Mouse (Mus musculus) stomach, embryonic 14.5 days (tissue): ENCODE measurements around the gene Pbx1. TPM values are rescaled to one million over a fixed set of nuclear protein-coding genes. Genes with fewer than 3 reads are reported as not detected.

ENCODE experiments used
- ATAC-seq: fragments of 200-750 bp; cut with Nextera tagmentation; 2 replicates; pipeline ENCODE4 v1.8.0; 2017; ENCODE audit warnings: low read depth, moderate TSS enrichment; ENCODE audit not compliant: insufficient number of reproducible peaks, insufficient read depth, low FRiP score
- H3K27ac ChIP-seq: fragments of 300-500 bp; sonication (generic); 2 replicates; pipeline ENCODE4 v1.5.1; 2014; ENCODE audit warnings: mild to moderate bottlenecking, low read length, moderate library complexity, mixed read lengths
- H3K27me3 ChIP-seq: fragments of 300-500 bp; sonication (generic); 2 replicates; pipeline ENCODE4 v1.6.1; 2014; ENCODE audit warnings: low read length, control low read depth, mixed read lengths; ENCODE audit not compliant: control insufficient read depth, insufficient read depth
- H3K36me3 ChIP-seq: fragments of 300-500 bp; sonication (generic); 2 replicates; pipeline ENCODE4 v1.6.1; 2014; ENCODE audit warnings: mild to moderate bottlenecking, control low read depth, low read length, moderate library complexity, mixed read lengths; ENCODE audit not compliant: control insufficient read depth, insufficient read depth
- H3K4me1 ChIP-seq: fragments of 300-500 bp; sonication (generic); 2 replicates; pipeline ENCODE4 v1.6.1; 2014; ENCODE audit warnings: low read length, control low read depth, mixed read lengths; ENCODE audit not compliant: control insufficient read depth, insufficient read depth
- H3K4me2 ChIP-seq: fragments of 300-500 bp; sonication (generic); replicated peaks from 2 replicates; pipeline ENCODE4 v1.6.1; 2014; ENCODE audit warnings: low read depth, low read length, control low read depth
- H3K4me3 ChIP-seq: fragments of 300-500 bp; sonication (generic); 2 replicates; pipeline ENCODE4 v1.5.1; 2014; ENCODE audit warnings: low read depth, low read length, control low read depth
- H3K9ac ChIP-seq: fragments of 300-500 bp; sonication (generic); replicated peaks from 2 replicates; pipeline ENCODE4 v1.6.1; 2014; ENCODE audit warnings: low read depth, mild to moderate bottlenecking, control low read depth, low read length, moderate library complexity, mixed read lengths
- H3K9me3 ChIP-seq: fragments of 300-500 bp; sonication (generic); 2 replicates; pipeline ENCODE4 v1.6.1; 2016; ENCODE audit warnings: low read depth, low read length, control low read depth; ENCODE audit not compliant: control insufficient read depth
- WGBS: fragments of 180-500 bp; shearing (Covaris S2); extraction: QIAGEN DNeasy Blood & Tissue Kit; methylation state at CpG from one replicate; pipeline ENCODE4 v1.1.7; 2014; 5-methylcytosine and 5-hydroxymethylcytosine counted together
- polyA plus RNA-seq: library from polyadenylated mRNA; unstranded; fragments of >200 nt; fragmentation: Nextera tagmentation; extraction: Ambion mirVana; gene quantifications from 2 replicates; pipeline ENCODE4 v1.2.1, GENCODE M21; 2014

The Pbx1 gene
- polyA plus RNA-seq, 1 experiment from 2014 or later: 64.1 TPM

- no peak for ATAC-seq
- H3K36me3 ChIP-seq: peaks cover 3% of the 10 kb centered on the region; the same call in 1 of the 2 replicates
- H3K27ac ChIP-seq: no peak overlapping the region
- no peak overlapping the region for H3K4me2 ChIP-seq
- 76% methylated on average over 10 of the region's 10 CpGs for WGBS
- H3K4me1 ChIP-seq: peaks cover 13% of the 10 kb centered on the region; the same call in 1 of the 2 replicates
- H3K27me3 ChIP-seq: no peaks in the 10 kb centered on the region
- no peak overlapping the region for H3K9ac ChIP-seq
- no peak overlapping the region for H3K4me3 ChIP-seq
- no peaks in the 10 kb centered on the region for H3K9me3 ChIP-seq
These were observed 262.9 kb downstream of the Pbx1 start for GRCm38 (mm10) chr1:168169052-168169779.

- no peaks in the 10 kb centered on the region for H3K27me3 ChIP-seq
- no peak for ATAC-seq
- no peak overlapping the region for H3K4me3 ChIP-seq
- no peaks in the 10 kb centered on the region for H3K9me3 ChIP-seq
- H3K4me2 ChIP-seq: no peak overlapping the region
- peaks cover 13% of the 10 kb centered on the region; the same call in 1 of the 2 replicates for H3K4me1 ChIP-seq
- no peak overlapping the region for H3K27ac ChIP-seq
- 87% methylated on average over 5 of the region's 5 CpGs for WGBS
- H3K36me3 ChIP-seq: peaks cover 3% of the 10 kb centered on the region; the same call in 1 of the 2 replicates
- no peak overlapping the region for H3K9ac ChIP-seq
These were observed 264.3 kb downstream of the Pbx1 start for GRCm38 (mm10) chr1:168167781-168168180.

GRCm38 (mm10) chr1:168166841-168167240 lies 265.2 kb downstream of the Pbx1 start:
- ATAC-seq: no peak
- no peaks in the 10 kb centered on the region for H3K9me3 ChIP-seq
- no peaks in the 10 kb centered on the region for H3K27me3 ChIP-seq
- no peak overlapping the region for H3K4me2 ChIP-seq
- no peak overlapping the region for H3K4me3 ChIP-seq
- 86% methylated on average over 2 of the region's 2 CpGs for WGBS
- H3K27ac ChIP-seq: no peak overlapping the region
- no peak overlapping the region for H3K9ac ChIP-seq
- peaks cover 13% of the 10 kb centered on the region; the same call in 1 of the 2 replicates for H3K4me1 ChIP-seq
- no peaks in the 10 kb centered on the region for H3K36me3 ChIP-seq

- Histone ChIP-seq H3K9me3 (no peaks in the 10 kb centered on the region), H3K27me3 (no peaks in the 10 kb centered on the region), H3K9ac (no peak overlapping the region), H3K4me3 (no peak overlapping the region), H3K4me1 (peaks cover 13% of the 10 kb centered on the region; the same call in 1 of the 2 replicates), H3K27ac (peak overlapping the region; percentile 22; the same call in 1 of the 2 replicates), H3K4me2 (no peak overlapping the region), H3K36me3 (no peaks in the 10 kb centered on the region; the same call in 1 of the 2 replicates)
- WGBS: 69% methylated on average over 3 of the region's 3 CpGs
- no peak for ATAC-seq
These were observed 267.1 kb downstream of the Pbx1 start for GRCm38 (mm10) chr1:168164945-168165344.

- no peak for ATAC-seq
- no peak overlapping the region for H3K9ac ChIP-seq
- peak overlapping the region; percentile 8; the same call in 1 of the 2 replicates for H3K27ac ChIP-seq
- 0 out of 2 replicates have a peak, but pooled peaks cover 5% of the 10 kb centered on the region for H3K4me1 ChIP-seq
- 50% methylated on average over 23 of the region's 23 CpGs for WGBS
- H3K27me3 ChIP-seq: no peaks in the 10 kb centered on the region
- no peak overlapping the region for H3K4me2 ChIP-seq
- peaks cover 1% of the 10 kb centered on the region for H3K36me3 ChIP-seq
- no peaks in the 10 kb centered on the region for H3K9me3 ChIP-seq
- no peak overlapping the region for H3K4me3 ChIP-seq
These were observed 268.4 kb downstream of the Pbx1 start for GRCm38 (mm10) chr1:168163521-168164233.

- Histone ChIP-seq H3K4me2 (no peak overlapping the region), H3K27ac (no peak overlapping the region), H3K4me3 (no peak overlapping the region), H3K9me3 (no peaks in the 10 kb centered on the region), H3K36me3 (no peaks in the 10 kb centered on the region), H3K27me3 (no peaks in the 10 kb centered on the region), H3K9ac (no peak overlapping the region), H3K4me1 (no peaks in the 10 kb centered on the region)
- 71% methylated on average over 6 of the region's 6 CpGs for WGBS
- no peak for ATAC-seq
These were observed 292.9 kb downstream of the Pbx1 start for GRCm38 (mm10) chr1:168139138-168139682.

GRCm38 (mm10) chr1:168138669-168139068 lies 293.4 kb downstream of the Pbx1 start:
- H3K9me3 ChIP-seq: no peaks in the 10 kb centered on the region
- H3K27me3 ChIP-seq: no peaks in the 10 kb centered on the region
- H3K9ac ChIP-seq: no peak overlapping the region
- ATAC-seq: no peak
- WGBS: 89% methylated on average over 4 of the region's 4 CpGs
- no peak overlapping the region for H3K27ac ChIP-seq
- no peaks in the 10 kb centered on the region for H3K36me3 ChIP-seq
- no peak overlapping the region for H3K4me2 ChIP-seq
- H3K4me1 ChIP-seq: no peaks in the 10 kb centered on the region
- H3K4me3 ChIP-seq: no peak overlapping the region

- no peak overlapping the region for H3K9ac ChIP-seq
- no peak overlapping the region for H3K4me2 ChIP-seq
- no peaks in the 10 kb centered on the region for H3K36me3 ChIP-seq
- 91% methylated on average over 5 of the region's 5 CpGs for WGBS
- no peaks in the 10 kb centered on the region for H3K9me3 ChIP-seq
- no peak for ATAC-seq
- no peaks in the 10 kb centered on the region for H3K27me3 ChIP-seq
- H3K4me1 ChIP-seq: no peaks in the 10 kb centered on the region
- H3K4me3 ChIP-seq: no peak overlapping the region
- H3K27ac ChIP-seq: no peak overlapping the region
These were observed 294.2 kb downstream of the Pbx1 start for GRCm38 (mm10) chr1:168137890-168138289.
